Mouse (Mus musculus): Measurements from ENCODE around the gene Rrp12.

DNA sequence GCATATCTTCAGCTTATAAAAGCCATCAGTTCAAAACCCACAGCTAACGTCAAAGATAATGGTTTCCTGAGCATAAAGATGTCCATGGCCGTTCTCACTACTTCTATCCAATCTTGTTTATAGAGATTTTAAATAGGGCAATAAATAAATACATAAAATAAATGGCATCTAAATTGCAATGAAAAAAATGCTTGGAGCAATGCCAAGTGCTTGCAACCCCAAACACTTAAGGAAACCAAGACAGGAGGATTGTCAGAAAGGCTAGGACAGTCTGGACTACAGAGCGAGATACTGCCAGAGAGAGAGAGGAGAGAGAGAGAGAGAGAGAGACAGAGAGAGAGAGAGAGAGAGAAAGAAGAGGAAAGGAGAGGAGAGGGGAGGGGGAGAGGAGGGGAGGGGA, 69.4 kb downstream of the Rrp12 start:
- TF ChIP-seq FLI1 (IDR thresholded peaks at IDR 0.05; ENCODE audit: low read length) (no peak), GATA1 (IDR thresholded peaks at IDR 0.05; ENCODE audit: borderline replicate concordance, low read length) (no peak)

Data from megakaryocyte, embryonic 14.5 days (primary cell).